Mouse (Mus musculus): Measurements from ENCODE around the gene Ppm1d. TPM values are rescaled to one million over a fixed set of nuclear protein-coding genes. Genes with fewer than 3 reads are reported as not detected.

Ppm1d gene
- polyA plus RNA-seq, 1 experiment, result 5.8 TPM

GRCm38 (mm10) chr11:85278175-85278574 is 32.9 kb upstream of the Ppm1d start:
- H3K4me3 ChIP-seq (ENCODE audit: insufficient read depth, low read depth, low read length), result no peak overlapping the region
- 89% methylated on average over 1 of the region's 1 CpGs for WGBS
- no peak for DNase-seq
- TF ChIP-seq CTCF (conservative IDR thresholded peaks at IDR 0.05; ENCODE audit: insufficient read depth, insufficient read length, low read depth, low read length), result no peak
- no peak for TF ChIP-seq POLR2A (IDR thresholded peaks at IDR 0.05; ENCODE audit: low read depth, low read length)
- no peaks in the 10 kb centered on the region for H3K27me3 ChIP-seq (replicated peaks; ENCODE audit: control insufficient read depth, insufficient read depth, low read length)
- no peaks in the 10 kb centered on the region for H3K4me1 ChIP-seq (ENCODE audit: control insufficient read depth, insufficient read depth, low read length)
- H3K27ac ChIP-seq (ENCODE audit: insufficient read depth, low read depth, low read length), result no peak overlapping the region
- no peaks in the 10 kb centered on the region for H3K36me3 ChIP-seq (ENCODE audit: control insufficient read depth, insufficient read depth, low read length)

DNA sequence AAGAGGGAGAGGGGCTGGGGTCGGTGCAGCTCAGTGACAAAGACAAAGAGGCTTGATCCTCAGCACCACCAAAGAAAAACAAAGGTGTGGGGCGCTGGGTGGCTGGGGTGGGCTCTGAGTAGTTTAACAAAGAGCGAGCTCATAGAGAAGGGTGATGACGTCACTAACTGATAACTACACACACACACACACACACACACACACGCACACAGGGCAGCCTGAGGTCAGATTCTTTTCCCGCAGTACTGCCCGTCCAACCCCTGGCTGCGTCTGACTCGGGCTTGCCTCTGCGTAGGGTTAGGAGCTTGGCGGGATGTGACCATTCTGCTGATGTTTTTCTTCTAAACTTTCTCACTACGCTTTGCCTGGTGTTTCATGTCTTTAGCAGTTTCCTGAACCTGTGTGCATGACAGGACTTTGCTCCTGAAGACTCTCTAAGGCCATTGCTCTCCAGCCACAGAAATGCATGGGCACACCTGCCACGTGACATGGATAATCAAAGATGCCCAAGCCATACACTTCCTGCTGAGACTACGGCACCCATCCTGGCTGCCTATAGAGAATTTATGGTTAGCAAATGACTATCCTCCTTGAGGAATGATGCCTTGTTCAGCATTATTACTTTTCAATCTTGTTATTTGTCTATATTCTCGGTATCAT is 29.7 kb upstream of the Ppm1d start:
- Histone ChIP-seq H3K4me1 (ENCODE audit: control insufficient read depth, insufficient read depth, low read length) (no peaks in the 10 kb centered on the region), H3K27me3 (replicated peaks; ENCODE audit: control insufficient read depth, insufficient read depth, low read length) (no peaks in the 10 kb centered on the region), H3K4me3 (ENCODE audit: insufficient read depth, low read depth, low read length) (no peak overlapping the region), H3K27ac (ENCODE audit: insufficient read depth, low read depth, low read length) (no peak overlapping the region), H3K36me3 (ENCODE audit: control insufficient read depth, insufficient read depth, low read length) (no peaks in the 10 kb centered on the region)
- DNase-seq, result no peak
- TF ChIP-seq POLR2A (IDR thresholded peaks at IDR 0.05; ENCODE audit: low read depth, low read length) (no peak), CTCF (conservative IDR thresholded peaks at IDR 0.05; ENCODE audit: insufficient read depth, insufficient read length, low read depth, low read length) (no peak)
- WGBS, result 68% methylated on average over 15 of the region's 15 CpGs

- no peak for DNase-seq
- no peaks in the 10 kb centered on the region for H3K36me3 ChIP-seq (ENCODE audit: control insufficient read depth, insufficient read depth, low read length)
- H3K4me1 ChIP-seq (ENCODE audit: control insufficient read depth, insufficient read depth, low read length), result no peaks in the 10 kb centered on the region
- WGBS, result 88% methylated on average over 13 of the region's 13 CpGs
- H3K4me3 ChIP-seq (ENCODE audit: insufficient read depth, low read depth, low read length), result no peak overlapping the region
- TF ChIP-seq POLR2A (IDR thresholded peaks at IDR 0.05; ENCODE audit: low read depth, low read length), result no peak
- TF ChIP-seq CTCF (conservative IDR thresholded peaks at IDR 0.05; ENCODE audit: insufficient read depth, insufficient read length, low read depth, low read length), result no peak
- no peak overlapping the region for H3K27ac ChIP-seq (ENCODE audit: insufficient read depth, low read depth, low read length)
- H3K27me3 ChIP-seq (replicated peaks; ENCODE audit: control insufficient read depth, insufficient read depth, low read length), result no peaks in the 10 kb centered on the region
Observed at GRCm38 (mm10) chr11:85297953-85298352, 13.1 kb upstream of the Ppm1d start.

- Histone ChIP-seq H3K27ac (ENCODE audit: insufficient read depth, low read depth, low read length) (no peak overlapping the region), H3K36me3 (ENCODE audit: control insufficient read depth, insufficient read depth, low read length) (no peaks in the 10 kb centered on the region), H3K27me3 (replicated peaks; ENCODE audit: control insufficient read depth, insufficient read depth, low read length) (no peaks in the 10 kb centered on the region), H3K4me1 (ENCODE audit: control insufficient read depth, insufficient read depth, low read length) (no peaks in the 10 kb centered on the region), H3K4me3 (ENCODE audit: insufficient read depth, low read depth, low read length) (no peak overlapping the region)
- TF ChIP-seq POLR2A (IDR thresholded peaks at IDR 0.05; ENCODE audit: low read depth, low read length), result no peak
- no peak for TF ChIP-seq CTCF (conservative IDR thresholded peaks at IDR 0.05; ENCODE audit: insufficient read depth, insufficient read length, low read depth, low read length)
- no peak for DNase-seq
- 76% methylated on average over 2 of the region's 2 CpGs for WGBS
Observed at GRCm38 (mm10) chr11:85299880-85300279, 11.2 kb upstream of the Ppm1d start.

DNA sequence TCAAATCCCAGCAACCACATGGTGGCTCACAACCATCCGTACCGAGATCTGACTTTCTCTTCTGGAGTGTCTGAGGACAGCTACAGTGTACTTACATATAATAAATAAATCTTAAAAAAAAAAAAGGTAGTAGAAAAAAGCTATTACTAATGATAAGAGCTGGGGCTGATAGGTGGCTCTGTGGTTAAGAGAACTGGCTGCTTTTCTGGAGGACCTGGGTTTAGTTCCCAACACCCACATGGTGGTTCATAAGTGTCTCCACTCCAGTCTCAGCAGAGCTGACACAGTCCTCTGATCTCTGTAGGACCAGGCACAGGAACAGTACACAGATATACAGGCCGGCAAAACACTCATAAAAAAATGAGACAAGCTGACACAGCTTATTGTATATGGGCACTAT is 9.9 kb upstream of the Ppm1d start:
- Histone ChIP-seq H3K36me3 (ENCODE audit: control insufficient read depth, insufficient read depth, low read length) (no peaks in the 10 kb centered on the region), H3K27ac (ENCODE audit: insufficient read depth, low read depth, low read length) (no peak overlapping the region), H3K27me3 (replicated peaks; ENCODE audit: control insufficient read depth, insufficient read depth, low read length) (no peaks in the 10 kb centered on the region), H3K4me1 (ENCODE audit: control insufficient read depth, insufficient read depth, low read length) (no peaks in the 10 kb centered on the region), H3K4me3 (ENCODE audit: insufficient read depth, low read depth, low read length) (no peak overlapping the region)
- TF ChIP-seq POLR2A (IDR thresholded peaks at IDR 0.05; ENCODE audit: low read depth, low read length) (no peak), CTCF (conservative IDR thresholded peaks at IDR 0.05; ENCODE audit: insufficient read depth, insufficient read length, low read depth, low read length) (no peak)
- WGBS, result 86% methylated on average over 3 of the region's 3 CpGs
- no peak for DNase-seq

- Histone ChIP-seq H3K27ac (ENCODE audit: insufficient read depth, low read depth, low read length) (no peak overlapping the region), H3K4me3 (ENCODE audit: insufficient read depth, low read depth, low read length) (no peak overlapping the region), H3K36me3 (ENCODE audit: control insufficient read depth, insufficient read depth, low read length) (no peaks in the 10 kb centered on the region), H3K27me3 (replicated peaks; ENCODE audit: control insufficient read depth, insufficient read depth, low read length) (no peaks in the 10 kb centered on the region), H3K4me1 (ENCODE audit: control insufficient read depth, insufficient read depth, low read length) (peaks cover 5% of the 10 kb centered on the region; the same call in 1 of the 2 replicates)
- WGBS, result 63% methylated on average over 2 of the region's 2 CpGs
- no peak for TF ChIP-seq POLR2A (IDR thresholded peaks at IDR 0.05; ENCODE audit: low read depth, low read length)
- DNase-seq, result no peak
Observed at GRCm38 (mm10) chr11:85301836-85302235, 9.2 kb upstream of the Ppm1d start.

- Histone ChIP-seq H3K27ac (ENCODE audit: insufficient read depth, low read depth, low read length) (no peak overlapping the region), H3K4me1 (ENCODE audit: control insufficient read depth, insufficient read depth, low read length) (peaks cover 7% of the 10 kb centered on the region; the same call in 1 of the 2 replicates), H3K27me3 (replicated peaks; ENCODE audit: control insufficient read depth, insufficient read depth, low read length) (no peaks in the 10 kb centered on the region), H3K4me3 (ENCODE audit: insufficient read depth, low read depth, low read length) (no peak overlapping the region), H3K36me3 (ENCODE audit: control insufficient read depth, insufficient read depth, low read length) (no peaks in the 10 kb centered on the region)
- TF ChIP-seq POLR2A (IDR thresholded peaks at IDR 0.05; ENCODE audit: low read depth, low read length) (no peak), CTCF (conservative IDR thresholded peaks at IDR 0.05; ENCODE audit: insufficient read depth, insufficient read length, low read depth, low read length) (no peak)
- WGBS, result 47% methylated on average over 4 of the region's 4 CpGs
- peak; percentile 57 for DNase-seq
Observed at GRCm38 (mm10) chr11:85306577-85307260, 4.3 kb upstream of the Ppm1d start.

Data from kidney, adult 2 months (tissue).